ENCODE assay signal across 26 mouse cellular contexts in the genomic region with DNA sequence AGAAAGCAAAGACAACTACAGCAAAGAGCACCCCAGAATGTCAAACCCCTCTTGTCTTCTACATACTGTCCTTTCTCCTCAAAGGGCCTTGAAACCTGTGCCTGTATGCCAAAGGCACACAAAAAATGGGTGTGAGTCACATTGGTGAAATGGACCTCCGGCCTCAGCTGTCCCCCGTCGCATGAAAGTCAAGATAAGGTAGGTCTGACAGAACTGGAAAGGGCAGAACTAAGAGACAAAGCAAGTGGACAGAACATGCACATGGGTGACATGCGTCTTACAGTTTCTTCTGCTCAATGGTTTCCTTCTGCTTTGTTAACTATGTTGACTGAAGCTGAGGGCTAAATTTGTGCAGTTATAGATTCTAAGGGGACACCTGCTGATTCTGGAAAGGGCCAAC.
"Had no signal": no experiment of that assay in that cellular context is flagged by ENCODE, and none has a peak within 500 bp of the region (broad histone marks: within the 10 kb centered on the region; RNA-seq: fewer than 3 reads in every experiment).

No protein-coding gene starts in this region.

- DNase-seq: gastrocnemius, adult 2 months; gastrocnemius, postnatal 10 days; gastrocnemius, postnatal 25 days; heart, adult 2 months; heart, postnatal 14 days; heart, postnatal 36 days; kidney, adult 18-20 months; kidney, adult 8-10 months; kidney, postnatal 10 days; kidney, postnatal 25 days; kidney, postnatal 4 days; liver; liver, embryonic 13.5 days; liver, postnatal 0 days had no signal

- H3K4me2 ChIP-seq: heart, embryonic 12.5 days; hindbrain, embryonic 12.5 days; hindbrain, embryonic 14.5 days; limb, embryonic 12.5 days; liver, embryonic 13.5 days; liver, embryonic 15.5 days had no signal

- H3K36me3 ChIP-seq: heart, embryonic 12.5 days; hindbrain, embryonic 12.5 days had no signal

- H3K9me3 ChIP-seq: heart, embryonic 12.5 days; hindbrain, embryonic 10.5 days; hindbrain, embryonic 12.5 days; limb, embryonic 10.5 days; limb, embryonic 12.5 days; liver, embryonic 13.5 days; liver, embryonic 15.5 days had no signal

- ATAC-seq: hindbrain, embryonic 16.5 days; inflammation-experienced regulatory T-cells, adult 6 months; intestine, postnatal 0 days; liver, postnatal 0 days had no signal

- H3K27me3 ChIP-seq: heart, embryonic 12.5 days; hindbrain, embryonic 12.5 days; limb, embryonic 12.5 days; liver, embryonic 13.5 days; liver, embryonic 15.5 days had no signal

- H3K4me3 ChIP-seq: gastrocnemius, adult 2 months; heart, adult 2 months; heart, embryonic 12.5 days; hindbrain, embryonic 10.5 days; hindbrain, embryonic 12.5 days; layer of hippocampus, adult 2 months; left cerebral cortex, adult 2 months; limb, embryonic 10.5 days; limb, embryonic 12.5 days; liver, embryonic 13.5 days; liver, embryonic 15.5 days had no signal

- H3K9ac ChIP-seq: heart, embryonic 12.5 days; hindbrain, embryonic 12.5 days; hindbrain, embryonic 14.5 days; limb, embryonic 12.5 days; liver, embryonic 13.5 days; liver, embryonic 15.5 days; liver, postnatal 0 days had no signal

- H3K27ac ChIP-seq: gastrocnemius, adult 2 months; heart, adult 2 months; hindbrain, embryonic 10.5 days; hindbrain, embryonic 12.5 days; hindbrain, embryonic 14.5 days; layer of hippocampus, adult 2 months; left cerebral cortex, adult 2 months; limb, embryonic 10.5 days; limb, embryonic 12.5 days; liver, embryonic 13.5 days; liver, embryonic 15.5 days had no signal
